23 mouse cellular contexts compared by ENCODE assay signal in the genomic region with DNA sequence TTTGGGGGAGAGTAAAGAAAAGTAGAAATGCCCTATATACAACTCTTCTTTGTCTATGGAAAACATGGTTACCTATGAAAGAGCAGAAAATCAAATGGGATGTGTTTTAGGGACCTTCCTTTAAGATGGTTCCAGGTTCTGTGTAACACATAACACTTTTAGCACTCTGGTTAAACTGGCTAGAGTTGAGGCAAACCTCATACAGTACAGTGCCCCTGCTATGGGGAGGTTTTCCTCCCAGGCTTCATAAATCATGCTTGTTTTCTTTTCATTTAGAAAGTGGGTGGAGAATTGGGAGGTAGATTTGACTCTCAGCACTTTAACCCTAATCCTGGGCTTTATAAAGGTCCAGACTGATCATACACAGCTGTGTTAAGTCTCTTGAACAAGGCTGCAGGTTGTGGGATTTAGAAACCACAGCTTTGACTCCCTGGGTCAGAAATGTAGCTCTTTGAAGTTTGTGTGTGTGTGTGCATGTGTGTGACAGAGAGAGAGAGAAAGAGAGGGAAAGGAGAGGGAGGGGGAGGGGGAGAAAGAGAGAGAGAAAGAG. TPM values are rescaled to one million over a fixed set of nuclear protein-coding genes. Genes with fewer than 3 reads are reported as not detected.
DNase-seq lines count a peak whose midpoint lies in the region; ATAC-seq and TF ChIP-seq lines count a peak whose summit lies in the region.
"Had no signal": no experiment of that assay in that cellular context is flagged by ENCODE, and none has a peak within 500 bp of the region (broad histone marks: within the 10 kb centered on the region; RNA-seq: fewer than 3 reads in every experiment).

No protein-coding gene starts in this region.

- no peak overlapping the region for H3K4me2 ChIP-seq in kidney, embryonic 14.5 days (replicated peaks; ENCODE audit: low read depth, low read length)
- no peak overlapping the region for H3K4me2 ChIP-seq in kidney, embryonic 16.5 days (replicated peaks; ENCODE audit: low read depth, low read length)
- H3K4me2 ChIP-seq: embryonic facial prominence, embryonic 13.5 days; embryonic facial prominence, embryonic 15.5 days; forebrain, embryonic 12.5 days had no signal

- no peak for DNase-seq in kidney, postnatal 4 days
- DNase-seq in kidney, postnatal 10 days = no peak
- DNase-seq in forelimb bud, embryonic 11.5 days (ENCODE audit: low read depth, low spot score) = peak; percentile 7
- no peak for DNase-seq in thymus, adult 2 months
- DNase-seq: adrenal gland, adult 2 months; adrenal gland, postnatal 10 days; adrenal gland, postnatal 25 days; cerebellum, adult 11 months; cerebellum, adult 18-20 months; cerebellum, adult 8-10 months; cerebellum, adult 9-11 months; cerebellum, postnatal 14 days; cerebellum, postnatal 36 days had no signal

- no peaks in the 10 kb centered on the region for H3K27me3 ChIP-seq in kidney, embryonic 14.5 days (ENCODE audit: control insufficient read depth, insufficient read depth, low read length)
- H3K27me3 ChIP-seq in kidney, embryonic 16.5 days (ENCODE audit: insufficient read depth, low read length) = no peaks in the 10 kb centered on the region
- no peaks in the 10 kb centered on the region for H3K27me3 ChIP-seq in thymus, adult 2 months (ENCODE audit: control insufficient read depth, insufficient read depth, low read length)
- H3K27me3 ChIP-seq: embryonic facial prominence, embryonic 13.5 days; embryonic facial prominence, embryonic 15.5 days; forebrain, embryonic 12.5 days had no signal

- no peak overlapping the region for H3K9ac ChIP-seq in kidney, embryonic 14.5 days (ENCODE audit: low read depth, low read length)
- H3K9ac ChIP-seq in kidney, embryonic 16.5 days (replicated peaks; ENCODE audit: low read length) = no peak overlapping the region
- H3K9ac ChIP-seq: embryonic facial prominence, embryonic 13.5 days; embryonic facial prominence, embryonic 15.5 days; forebrain, embryonic 12.5 days had no signal

- no peak for TF ChIP-seq CTCF in thymus, adult 2 months (IDR thresholded peaks at IDR 0.05; ENCODE audit: borderline replicate concordance, control insufficient read depth, extremely low read depth, insufficient read depth, low read length, poor library complexity)

- peak; percentile 72 for ATAC-seq in kidney, embryonic 14.5 days (ENCODE audit: low FRiP score, low TSS enrichment)
- ATAC-seq in kidney, embryonic 16.5 days (ENCODE audit: low FRiP score, low TSS enrichment) = peak; percentile 71
- ATAC-seq: forebrain, embryonic 14.5 days; forebrain, embryonic 16.5 days had no signal

- no peak for TF ChIP-seq POLR2A in thymus, adult 2 months (IDR thresholded peaks at IDR 0.05; ENCODE audit: control insufficient read depth, extremely low read depth, insufficient read depth, low read length, poor library complexity)

- no peaks in the 10 kb centered on the region for H3K9me3 ChIP-seq in kidney, embryonic 14.5 days (ENCODE audit: control insufficient read depth, low read length)
- H3K9me3 ChIP-seq in kidney, embryonic 16.5 days (ENCODE audit: low read length) = no peaks in the 10 kb centered on the region
- H3K9me3 ChIP-seq: embryonic facial prominence, embryonic 13.5 days; embryonic facial prominence, embryonic 15.5 days; forebrain, embryonic 10.5 days; forebrain, embryonic 12.5 days had no signal

- no peak overlapping the region for H3K4me3 ChIP-seq in kidney, embryonic 14.5 days (ENCODE audit: low read length)
- H3K4me3 ChIP-seq in kidney, embryonic 16.5 days (ENCODE audit: low read length) = no peak overlapping the region
- no peak overlapping the region for H3K4me3 ChIP-seq in thymus, adult 2 months (ENCODE audit: control insufficient read depth, insufficient read depth, low read length)
- H3K4me3 ChIP-seq: embryonic facial prominence, embryonic 13.5 days; embryonic facial prominence, embryonic 15.5 days; erythroblast, embryonic 14.5 days; forebrain, embryonic 10.5 days; forebrain, embryonic 12.5 days had no signal

- no peaks in the 10 kb centered on the region for H3K4me1 ChIP-seq in kidney, embryonic 14.5 days (ENCODE audit: control insufficient read depth, insufficient read depth, low read length)
- no peaks in the 10 kb centered on the region for H3K4me1 ChIP-seq in kidney, embryonic 16.5 days (ENCODE audit: insufficient read depth, low read length)
- H3K4me1 ChIP-seq in thymus, adult 2 months (replicated peaks; ENCODE audit: control insufficient read depth, insufficient read depth, low read length) = no peaks in the 10 kb centered on the region
- H3K4me1 ChIP-seq: embryonic facial prominence, embryonic 13.5 days; embryonic facial prominence, embryonic 15.5 days; forebrain, embryonic 10.5 days; forebrain, embryonic 12.5 days had no signal

- H3K36me3 ChIP-seq in kidney, embryonic 14.5 days (ENCODE audit: control insufficient read depth, insufficient read depth, low read length) = no peaks in the 10 kb centered on the region
- H3K36me3 ChIP-seq in kidney, embryonic 16.5 days (ENCODE audit: insufficient read depth, low read length) = no peaks in the 10 kb centered on the region
- H3K36me3 ChIP-seq in thymus, adult 2 months (ENCODE audit: control insufficient read depth, insufficient read depth, low read length) = no peaks in the 10 kb centered on the region
- H3K36me3 ChIP-seq: embryonic facial prominence, embryonic 13.5 days; embryonic facial prominence, embryonic 15.5 days; forebrain, embryonic 10.5 days; forebrain, embryonic 12.5 days had no signal

- no peak overlapping the region; the same call in 1 of the 2 replicates for H3K27ac ChIP-seq in kidney, embryonic 14.5 days (ENCODE audit: low read depth, low read length)
- H3K27ac ChIP-seq in kidney, embryonic 16.5 days (ENCODE audit: low read length) = no peak overlapping the region
- no peak overlapping the region for H3K27ac ChIP-seq in thymus, adult 2 months (ENCODE audit: control insufficient read depth, insufficient read depth, low read length)
- H3K27ac ChIP-seq: embryonic facial prominence, embryonic 13.5 days; embryonic facial prominence, embryonic 15.5 days; forebrain, embryonic 10.5 days; forebrain, embryonic 12.5 days had no signal

RNA-seq across cellular contexts. Expression of a gene that starts 53.3 kb away (rescaled TPM):
- polyA plus RNA-seq in kidney, embryonic 14.5 days (2014; fragmentation: Nextera tagmentation; extraction: Ambion mirVana) = 3.8 and 5.0 TPM in 2 replicates
- polyA plus RNA-seq in kidney, embryonic 16.5 days (2015; fragmentation: Nextera tagmentation; extraction: Ambion mirVana) = 3.1 and 4.2 TPM in 2 replicates
- polyA plus RNA-seq in thymus, adult 2 months (2012; rRNA removed) = not detected in 2 replicates
- polyA plus RNA-seq: adrenal gland, adult 2 months; C2C12; embryonic facial prominence, embryonic 13.5 days; embryonic facial prominence, embryonic 15.5 days; erythroblast, embryonic 14.5 days; forebrain, embryonic 10.5 days; forebrain, embryonic 12.5 days; forebrain, embryonic 16.5 days had no signal

RNA-seq across cellular contexts. Expression of a gene that starts 58.1 kb away (rescaled TPM):
- polyA plus RNA-seq in kidney, embryonic 14.5 days (2014; fragmentation: Nextera tagmentation; extraction: Ambion mirVana) = 268 and 319 TPM in 2 replicates
- 241 and 247 TPM in 2 replicates for polyA plus RNA-seq in kidney, embryonic 16.5 days (2015; fragmentation: Nextera tagmentation; extraction: Ambion mirVana)
- polyA plus RNA-seq in thymus, adult 2 months (2012; rRNA removed) = 9.5 and 9.7 TPM in 2 replicates

Comparison
In these comparisons a context has a peak if more than half of its experiments do, and no peak if none do; other contexts are left out.
1. RNA of a gene that starts 58.1 kb away (polyA plus RNA-seq): 268 to 319 TPM in kidney, embryonic 14.5 days and 241 to 247 TPM in kidney, embryonic 16.5 days; 9.5 to 9.7 TPM in thymus, adult 2 months; every median in the first group is over 10 times any median in the second.